Mouse (Mus musculus): ENCODE measurements around the gene Zfp597.

DNA sequence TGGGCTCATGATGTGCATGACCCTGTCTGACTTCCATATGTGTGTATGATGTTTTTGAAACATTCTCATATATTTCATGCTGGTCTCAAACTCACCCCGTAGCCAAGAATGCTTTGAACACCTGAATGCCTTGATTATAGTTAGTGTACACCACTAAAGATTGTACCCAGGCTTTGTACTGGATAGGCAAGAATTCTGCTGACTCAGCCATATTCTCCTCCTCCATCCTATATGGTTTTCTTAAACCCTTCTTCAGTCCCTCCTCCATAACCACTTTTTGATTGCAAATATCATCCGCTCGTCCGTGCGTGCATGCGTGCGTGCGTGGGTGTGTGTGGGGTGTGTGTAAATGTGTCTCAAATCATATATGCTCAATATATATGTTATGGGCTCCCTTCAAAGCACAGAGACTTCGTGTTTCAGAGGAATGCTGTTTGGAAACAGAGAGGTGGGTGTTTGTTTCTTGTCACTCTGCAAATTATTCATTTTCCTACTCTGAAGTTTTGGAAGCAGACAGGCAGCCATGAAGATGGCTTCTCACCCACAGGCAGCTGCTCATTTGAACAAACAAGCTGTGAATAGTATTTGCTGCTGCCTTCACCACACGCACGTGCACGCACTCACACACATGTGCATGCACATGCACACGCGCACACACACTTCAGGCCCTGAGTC is 7.4 kb upstream of the Zfp597 start:
- TF ChIP-seq CTCF (IDR thresholded peaks at IDR 0.05; ENCODE audit: low read depth, low read length) (no peak), POLR2A (IDR thresholded peaks at IDR 0.05; ENCODE audit: extremely low read depth, insufficient read depth, low read length) (no peak)

Data from liver, adult 2 months (tissue).